Mouse (Mus musculus) urinary bladder, postnatal 36 days (tissue): ENCODE measurements at regions not wholly inside any gene's neighbourhood (a gene's known extent, or its start where the extent isn't known, plus 50 kb on each side); places are given as distances from the start of the nearest gene placed in this dataset.
"Not testable (repeated sequence)": the region's sequence is repeated elsewhere in the genome, so short reads cannot be mapped to it uniquely, and the experiment has no call there.

Experiments
- DNase-seq, 2 experiments: peaks; one replicate each; pipeline ENCODE4 v3.0.0; 2022; ENCODE audit warnings: low spot score in 2 of 2, mixed read lengths in 1 of 2

- not testable (repeated sequence) for DNase-seq
These were observed 368.3 kb upstream of the Olfr1507 start for GRCm38 (mm10) chr14:52863841-52864240.

- DNase-seq, result not testable (repeated sequence)
These were observed 367.6 kb upstream of the Olfr1507 start for GRCm38 (mm10) chr14:52863107-52863506.

- DNase-seq, result not testable (repeated sequence)
These were observed 366.9 kb upstream of the Olfr1507 start for GRCm38 (mm10) chr14:52862491-52862890.

GRCm38 (mm10) chr14:52855339-52855738, 359.8 kb upstream of the Olfr1507 start:
- DNase-seq, result not testable (repeated sequence)

- not testable (repeated sequence) for DNase-seq
These were observed 358.0 kb upstream of the Olfr1507 start for GRCm38 (mm10) chr14:52853598-52853997.

GRCm38 (mm10) chr14:52847970-52848369, 352.4 kb upstream of the Olfr1507 start:
- not testable (repeated sequence) for DNase-seq

GRCm38 (mm10) chr14:52824005-52824404, 328.5 kb upstream of the Olfr1507 start:
- DNase-seq, result not testable (repeated sequence)

- DNase-seq, result not testable (repeated sequence)
These were observed 326.1 kb upstream of the Olfr1507 start for GRCm38 (mm10) chr14:52821617-52822016.

GRCm38 (mm10) chr14:52811128-52811415, 315.5 kb upstream of the Olfr1507 start:
- not testable (repeated sequence) for DNase-seq

GRCm38 (mm10) chr14:52810275-52811127, 315.0 kb upstream of the Olfr1507 start:
- DNase-seq, result peak; percentile 3 to 13

GRCm38 (mm10) chr14:52801705-52802104, 306.2 kb upstream of the Olfr1507 start:
- DNase-seq, result not testable (repeated sequence)

GRCm38 (mm10) chr14:52792600-52792999, 297.1 kb upstream of the Olfr1507 start:
- DNase-seq, result not testable (repeated sequence)

- DNase-seq, result not testable (repeated sequence)
These were observed 296.3 kb upstream of the Olfr1507 start for GRCm38 (mm10) chr14:52791828-52792227.

- not testable (repeated sequence) for DNase-seq
These were observed 287.3 kb upstream of the Olfr1507 start for GRCm38 (mm10) chr14:52782832-52783231.

- DNase-seq, result not testable (repeated sequence)
These were observed 280.3 kb upstream of the Olfr1507 start for GRCm38 (mm10) chr14:52775816-52776215.

- not testable (repeated sequence) for DNase-seq
These were observed 273.9 kb upstream of the Olfr1507 start for GRCm38 (mm10) chr14:52769450-52769849.

GRCm38 (mm10) chr14:52752159-52752558, 256.6 kb upstream of the Olfr1507 start:
- DNase-seq, result not testable (repeated sequence)

GRCm38 (mm10) chr14:52726680-52727079, 231.1 kb upstream of the Olfr1507 start:
- DNase-seq, result not testable (repeated sequence)

GRCm38 (mm10) chr14:52724988-52725387, 229.4 kb upstream of the Olfr1507 start:
- DNase-seq, result not testable (repeated sequence)

- no peak for DNase-seq
These were observed 225.1 kb upstream of the Olfr1507 start for GRCm38 (mm10) chr14:52720640-52721039.

GRCm38 (mm10) chr14:52700851-52701250, 205.3 kb upstream of the Olfr1507 start:
- DNase-seq, result not testable (repeated sequence)

GRCm38 (mm10) chr14:52683636-52684035, 188.1 kb upstream of the Olfr1507 start:
- not testable (repeated sequence) for DNase-seq

- no peak for DNase-seq
These were observed 158.8 kb upstream of the Olfr1507 start for GRCm38 (mm10) chr14:52654355-52654754.
